In the genomic region with DNA sequence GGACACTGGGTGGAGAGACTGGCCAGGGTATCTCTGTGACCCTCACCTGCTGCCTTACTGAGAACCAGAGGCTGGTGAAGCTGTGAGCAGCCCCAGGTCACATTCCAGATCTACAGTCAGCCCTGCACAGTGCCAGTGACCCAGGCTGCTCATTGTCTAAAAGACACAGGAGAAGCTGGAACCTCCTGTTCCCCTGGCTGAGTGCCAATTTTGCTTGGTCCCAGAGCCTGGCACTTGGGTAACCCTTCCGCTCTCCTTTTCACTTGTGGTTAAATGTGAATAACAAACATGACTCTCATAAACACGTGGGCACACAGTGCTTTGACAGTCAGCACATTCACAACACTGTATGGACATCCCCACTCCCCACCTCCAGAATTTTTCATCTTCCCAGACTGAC, we compare ENCODE assay signal across 12 mouse cellular contexts.
A peak's percentile ranks its signal among the peaks of the same experiment; 100 is the strongest.
DNase-seq lines count a peak whose midpoint lies in the region; ATAC-seq lines count a peak whose summit lies in the region.
"Had no signal": no experiment of that assay in that cellular context is flagged by ENCODE, and none has a peak within 500 bp of the region (broad histone marks: within the 10 kb centered on the region; RNA-seq: fewer than 3 reads in every experiment).

No protein-coding gene starts in this region.

- H3K4me1 ChIP-seq in embryonic facial prominence, embryonic 14.5 days (ENCODE audit: control insufficient read depth, insufficient read depth, low read length): no peaks in the 10 kb centered on the region
- H3K4me1 ChIP-seq in embryonic facial prominence, embryonic 10.5 days: no peaks in the 10 kb centered on the region
- H3K4me1 ChIP-seq in intestine, embryonic 16.5 days (ENCODE audit: control insufficient read depth, insufficient read depth, low read length): no peaks in the 10 kb centered on the region
- H3K4me1 ChIP-seq: embryonic facial prominence, embryonic 13.5 days had no signal

- H3K4me3 ChIP-seq in embryonic facial prominence, embryonic 14.5 days (ENCODE audit: low read depth, low read length): no peak overlapping the region
- no peak overlapping the region for H3K4me3 ChIP-seq in embryonic facial prominence, embryonic 10.5 days
- H3K4me3 ChIP-seq in intestine, embryonic 16.5 days (ENCODE audit: low read length): no peak overlapping the region
- H3K4me3 ChIP-seq: embryonic facial prominence, embryonic 13.5 days had no signal

- intact Hi-C loops in left cerebral cortex, postnatal 4 days (cut with DNase I): loop anchor here (5.0 kb wide), 2 partner anchors 100 to 345 kb away; no protein-coding TSS in a partner anchor
- intact Hi-C loops in left cerebral cortex, postnatal 36 days (cut with DNase I): loop anchor here (5.0 kb wide), 2 partner anchors 95 to 345 kb away; no protein-coding TSS in a partner anchor

- no peaks in the 10 kb centered on the region for H3K9me3 ChIP-seq in embryonic facial prominence, embryonic 14.5 days (ENCODE audit: control insufficient read depth, low read length)
- H3K9me3 ChIP-seq in embryonic facial prominence, embryonic 10.5 days: peaks cover 3% of the 10 kb centered on the region; the same call in 1 of the 2 replicates
- no peaks in the 10 kb centered on the region; the same call in 1 of the 2 replicates for H3K9me3 ChIP-seq in intestine, embryonic 16.5 days (ENCODE audit: control insufficient read depth, low read length)
- H3K9me3 ChIP-seq: embryonic facial prominence, embryonic 13.5 days had no signal

- peak; percentile 41 for DNase-seq in embryonic facial prominence, embryonic 14.5 days (ENCODE audit: low spot score)
- no peak for DNase-seq in embryonic facial prominence, embryonic 10.5 days (ENCODE audit: low spot score)
- DNase-seq in left cerebral cortex, postnatal 4 days: peak; percentile 34
- no peak for DNase-seq in left cerebral cortex, adult 18-20 months (ENCODE audit: low spot score in 2 of 2)
- DNase-seq in Muller cell, postnatal 12 days (ENCODE audit: inconsistent ontology term): peak; percentile 70
- DNase-seq in embryo, embryonic 9.5 days (ENCODE audit: extremely low spot score): no peak
- no peak for DNase-seq in left cerebral cortex, postnatal 36 days (ENCODE audit: low spot score in 2 of 2)

- H3K4me2 ChIP-seq in embryonic facial prominence, embryonic 14.5 days (ENCODE audit: low read depth, low read length): no peak overlapping the region
- H3K4me2 ChIP-seq in intestine, embryonic 16.5 days (ENCODE audit: low read depth, low read length): no peak overlapping the region
- H3K4me2 ChIP-seq: embryonic facial prominence, embryonic 13.5 days; heart, embryonic 11.5 days had no signal

- no peaks in the 10 kb centered on the region for H3K27me3 ChIP-seq in embryonic facial prominence, embryonic 14.5 days (replicated peaks; ENCODE audit: control insufficient read depth, insufficient read depth, low read length)
- H3K27me3 ChIP-seq in embryonic facial prominence, embryonic 10.5 days (replicated peaks; ENCODE audit: low read depth, poor library complexity, severe bottlenecking): no peaks in the 10 kb centered on the region
- H3K27me3 ChIP-seq in intestine, embryonic 16.5 days (replicated peaks; ENCODE audit: control insufficient read depth, insufficient read depth, low read length): no peaks in the 10 kb centered on the region
- H3K27me3 ChIP-seq: embryonic facial prominence, embryonic 13.5 days had no signal

- no peak overlapping the region for H3K9ac ChIP-seq in embryonic facial prominence, embryonic 14.5 days (ENCODE audit: low read depth, low read length)
- H3K9ac ChIP-seq in intestine, embryonic 16.5 days (ENCODE audit: low read depth, low read length): no peak overlapping the region
- H3K9ac ChIP-seq: embryonic facial prominence, embryonic 13.5 days; liver, embryonic 14.5 days had no signal

- H3K36me3 ChIP-seq in embryonic facial prominence, embryonic 14.5 days (ENCODE audit: control insufficient read depth, insufficient read depth, low read length): no peaks in the 10 kb centered on the region
- H3K36me3 ChIP-seq in embryonic facial prominence, embryonic 10.5 days (replicated peaks): no peaks in the 10 kb centered on the region
- no peaks in the 10 kb centered on the region for H3K36me3 ChIP-seq in intestine, embryonic 16.5 days (ENCODE audit: control insufficient read depth, insufficient read depth, low read length)
- H3K36me3 ChIP-seq: embryonic facial prominence, embryonic 13.5 days had no signal

- peak; percentile 18; the same call in 1 of the 2 replicates for ATAC-seq in embryonic facial prominence, embryonic 14.5 days (ENCODE audit: low read depth)
- 0 out of 2 replicates have a peak, but pooled peaks have one; percentile 28 for ATAC-seq in intestine, embryonic 16.5 days
- ATAC-seq: CD4-positive, CD25-positive, alpha-beta regulatory T cell, adult 4 months had no signal

- 70% methylated on average over 2 of the region's 2 CpGs for WGBS in embryonic facial prominence, embryonic 14.5 days
- WGBS in embryonic facial prominence, embryonic 10.5 days: 84% methylated on average over 2 of the region's 2 CpGs
- 74% methylated on average over 2 of the region's 2 CpGs for WGBS in intestine, embryonic 16.5 days

- no peak overlapping the region for H3K27ac ChIP-seq in embryonic facial prominence, embryonic 14.5 days (replicated peaks; ENCODE audit: low read depth, low read length)
- no peak overlapping the region for H3K27ac ChIP-seq in embryonic facial prominence, embryonic 10.5 days (replicated peaks)
- H3K27ac ChIP-seq in intestine, embryonic 16.5 days (ENCODE audit: low read length): no peak overlapping the region
- H3K27ac ChIP-seq: embryonic facial prominence, embryonic 13.5 days; liver, embryonic 14.5 days had no signal

Comparison
In these comparisons a context has a peak if more than half of its experiments do, and no peak if none do; other contexts are left out.
1. DNase-seq: peak in embryonic facial prominence, embryonic 14.5 days (single experiment), left cerebral cortex, postnatal 4 days (single experiment) and Muller cell, postnatal 12 days (single experiment); none in embryonic facial prominence, embryonic 10.5 days (single experiment), left cerebral cortex, adult 18-20 months (0 of 2), embryo, embryonic 9.5 days (single experiment) and left cerebral cortex, postnatal 36 days (0 of 2).